ENCODE assay signal across 12 mouse cellular contexts in the genomic region with DNA sequence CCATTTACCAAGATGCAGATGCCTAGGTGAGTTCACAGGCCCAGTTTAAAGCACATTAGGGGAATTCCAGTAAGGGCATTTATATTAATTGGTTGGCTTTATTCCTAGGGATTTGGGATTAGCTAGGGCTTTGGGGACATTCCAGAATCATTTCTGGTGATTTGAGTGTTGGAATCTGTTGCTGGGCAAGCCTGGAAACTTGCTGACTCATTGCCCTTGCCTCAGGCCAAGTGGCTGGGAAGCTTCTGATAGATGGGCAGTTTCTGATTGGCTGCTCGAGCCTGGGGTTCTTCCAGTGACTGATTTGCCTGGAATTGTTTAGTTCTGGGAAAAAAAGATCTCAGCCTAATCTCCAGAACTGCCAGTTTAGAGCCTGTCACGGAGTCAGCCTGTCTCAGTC. TPM values are rescaled to one million over a fixed set of nuclear protein-coding genes. Genes with fewer than 3 reads are reported as not detected.
DNase-seq lines count a peak whose midpoint lies in the region; ATAC-seq and TF ChIP-seq lines count a peak whose summit lies in the region.
"Had no signal": no experiment of that assay in that cellular context is flagged by ENCODE, and none has a peak within 500 bp of the region (broad histone marks: within the 10 kb centered on the region; RNA-seq: fewer than 3 reads in every experiment).

No protein-coding gene starts in this region.

- no peaks in the 10 kb centered on the region for H3K36me3 ChIP-seq in lung, postnatal 0 days (ENCODE audit: insufficient read depth, low read length)
- H3K36me3 ChIP-seq in forebrain, embryonic 11.5 days (ENCODE audit: control insufficient read depth, insufficient read depth, low read length): no peaks in the 10 kb centered on the region
- H3K36me3 ChIP-seq: heart, embryonic 15.5 days had no signal

- H3K4me1 ChIP-seq in lung, postnatal 0 days (ENCODE audit: insufficient read depth, low read depth, low read length): no peaks in the 10 kb centered on the region
- H3K4me1 ChIP-seq in forebrain, embryonic 11.5 days (replicated peaks; ENCODE audit: control insufficient read depth, insufficient read depth, low read length): no peaks in the 10 kb centered on the region
- H3K4me1 ChIP-seq: forebrain, embryonic 13.5 days; heart, embryonic 15.5 days had no signal

- no peak for TF ChIP-seq CTCF in lung, postnatal 0 days (IDR thresholded peaks at IDR 0.05)

- no peaks in the 10 kb centered on the region for H3K27me3 ChIP-seq in lung, postnatal 0 days (replicated peaks; ENCODE audit: insufficient read depth, low read length)
- no peaks in the 10 kb centered on the region for H3K27me3 ChIP-seq in forebrain, embryonic 11.5 days (ENCODE audit: control insufficient read depth, insufficient read depth, low read length)
- H3K27me3 ChIP-seq: forebrain, embryonic 13.5 days; heart, embryonic 15.5 days had no signal

- H3K4me2 ChIP-seq in lung, postnatal 0 days (replicated peaks; ENCODE audit: low read depth, low read length): no peak overlapping the region
- H3K4me2 ChIP-seq in forebrain, embryonic 11.5 days (ENCODE audit: low read depth, low read length, severe bottlenecking): no peak overlapping the region
- H3K4me2 ChIP-seq: forebrain, embryonic 13.5 days; heart, embryonic 15.5 days had no signal

- H3K4me3 ChIP-seq in lung, postnatal 0 days (ENCODE audit: low read depth, low read length): no peak overlapping the region
- no peak overlapping the region for H3K4me3 ChIP-seq in forebrain, embryonic 11.5 days (ENCODE audit: low read depth, low read length)
- H3K4me3 ChIP-seq: forebrain, embryonic 13.5 days; heart, embryonic 15.5 days had no signal

- ATAC-seq in lung, postnatal 0 days: no peak
- no peak for ATAC-seq in forebrain, embryonic 11.5 days (replicated peaks; ENCODE audit: low FRiP score)
- ATAC-seq: forebrain, embryonic 13.5 days; Patski had no signal

- no peak overlapping the region for H3K27ac ChIP-seq in lung, postnatal 0 days (ENCODE audit: low read length)
- H3K27ac ChIP-seq in forebrain, embryonic 11.5 days (ENCODE audit: low read depth, low read length): no peak overlapping the region
- H3K27ac ChIP-seq: forebrain, embryonic 13.5 days; heart, embryonic 15.5 days had no signal

- peak; percentile 0 for DNase-seq in lung, postnatal 14 days
- no peak for DNase-seq in lung, postnatal 0 days (ENCODE audit: low spot score)
- DNase-seq in ZHBTc4 (ENCODE audit: low read depth, low spot score): peak; percentile 81
- peak; percentile 1 for DNase-seq in embryo, embryonic 9.5 days (ENCODE audit: extremely low spot score)
- peak; percentile 0 for DNase-seq in mesoderm, embryonic 11.5 days (ENCODE audit: low read depth, low spot score)
- no peak for DNase-seq in forebrain, embryonic 11.5 days (ENCODE audit: low spot score)
- DNase-seq in spleen, postnatal 10 days (ENCODE audit: low spot score in 2 of 2): no peak
- DNase-seq: cerebellum, adult 11-12 months had no signal

- H3K9ac ChIP-seq in lung, postnatal 0 days (replicated peaks; ENCODE audit: low read depth): no peak overlapping the region
- no peak overlapping the region for H3K9ac ChIP-seq in forebrain, embryonic 11.5 days (ENCODE audit: low read length)
- H3K9ac ChIP-seq: forebrain, embryonic 13.5 days; heart, embryonic 15.5 days had no signal

- TF ChIP-seq EP300 in lung, postnatal 0 days (IDR thresholded peaks at IDR 0.05): no peak

- no peaks in the 10 kb centered on the region for H3K9me3 ChIP-seq in lung, postnatal 0 days (ENCODE audit: low read length)
- no peaks in the 10 kb centered on the region for H3K9me3 ChIP-seq in forebrain, embryonic 11.5 days (ENCODE audit: control insufficient read depth, low read length)
- H3K9me3 ChIP-seq: forebrain, embryonic 13.5 days; heart, embryonic 15.5 days had no signal

- 33% methylated on average over 2 of the region's 2 CpGs for WGBS in lung, postnatal 0 days
- WGBS in forebrain, embryonic 11.5 days: 34% methylated on average over 2 of the region's 2 CpGs

RNA-seq across cellular contexts. Expression of a gene that starts 20.1 kb away (rescaled TPM):
- polyA plus RNA-seq in lung, postnatal 0 days (2015; fragmentation: Nextera tagmentation; extraction: Ambion mirVana): not detected in 2 replicates
- 0.25 TPM in 1 of 2 replicates, not detected in the other for polyA plus RNA-seq in forebrain, embryonic 11.5 days (2014; fragmentation: Nextera tagmentation; extraction: Ambion mirVana)
- polyA plus RNA-seq: heart, embryonic 15.5 days; Patski; thymus, postnatal 0 days had no signal

Comparison
In these comparisons a context has a peak if more than half of its experiments do, and no peak if none do; other contexts are left out.
1. DNase-seq: peak in lung, postnatal 14 days (single experiment), ZHBTc4 (single experiment), embryo, embryonic 9.5 days (single experiment) and mesoderm, embryonic 11.5 days (single experiment); none in lung, postnatal 0 days (single experiment), forebrain, embryonic 11.5 days (single experiment) and spleen, postnatal 10 days (0 of 2).